Mouse (Mus musculus): ENCODE results near the gene Sec13. TPM values are rescaled to one million over a fixed set of nuclear protein-coding genes. Genes with fewer than 3 reads are reported as not detected.
"Not testable (repeated sequence)": the region's sequence is repeated elsewhere in the genome, so short reads cannot be mapped to it uniquely, and the experiment has no call there.

The Sec13 gene
- total RNA-seq (2021) = 10 to 100 TPM; 63.7 to 64.6 TPM
- long read RNA-seq, experiment 1, transcript Sec13-201 (9 exons, 1,353 nt) = major isoform, 59 of 69 reads
- long read RNA-seq, experiment 1, partial matches to known transcripts = 8 of 69 reads
- long read RNA-seq, experiment 1, other reads (novel, unspliced or antisense) = 2 of 69 reads
- long read RNA-seq, experiment 2, transcript Sec13-201 (9 exons, 1,353 nt) = major isoform, 26 of 29 reads
- long read RNA-seq, experiment 2, partial matches to known transcripts = 3 of 29 reads
- long read RNA-seq, experiment 2, other reads (novel, unspliced or antisense) = 0 of 29 reads

- peak; percentile 89 to 94 for DNase-seq
Observed at GRCm38 (mm10) chr6:113740236-113741217, at the start of gene Sec13. Gene Sec13, minus strand, starts transcription at chr6:113740743.

DNA sequence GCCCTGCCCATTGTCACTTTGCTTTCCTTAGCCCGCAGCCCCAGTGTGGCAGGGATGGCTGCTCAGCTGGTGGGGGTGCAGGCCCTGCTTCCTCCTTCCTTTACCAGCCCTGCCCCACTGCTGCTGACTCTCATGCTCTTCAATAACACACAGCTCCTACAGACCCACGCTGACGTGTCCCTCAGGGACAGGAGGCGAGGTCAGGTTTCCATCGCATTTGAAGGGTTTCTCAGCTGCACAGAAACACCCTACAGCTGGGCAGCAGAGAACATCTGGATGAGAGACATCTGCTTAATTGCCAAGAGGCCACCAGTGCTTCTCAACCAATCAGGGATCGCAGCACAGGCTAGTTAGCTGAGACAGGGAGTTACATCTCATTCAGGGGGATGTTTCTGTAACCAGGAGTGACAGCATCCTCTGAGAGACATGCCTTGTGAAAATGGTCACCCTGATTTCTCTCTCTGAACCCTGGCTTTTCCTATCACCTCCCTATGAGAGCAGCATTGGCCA lies 47.0 kb upstream of the Sec13 start:
- DNase-seq = no peak

GRCm38 (mm10) chr6:113785658-113786057 lies 45.1 kb upstream of the Sec13 start:
- no peak for DNase-seq

GRCm38 (mm10) chr6:113778229-113778753 lies 37.7 kb upstream of the Sec13 start:
- no peak for DNase-seq

DNA sequence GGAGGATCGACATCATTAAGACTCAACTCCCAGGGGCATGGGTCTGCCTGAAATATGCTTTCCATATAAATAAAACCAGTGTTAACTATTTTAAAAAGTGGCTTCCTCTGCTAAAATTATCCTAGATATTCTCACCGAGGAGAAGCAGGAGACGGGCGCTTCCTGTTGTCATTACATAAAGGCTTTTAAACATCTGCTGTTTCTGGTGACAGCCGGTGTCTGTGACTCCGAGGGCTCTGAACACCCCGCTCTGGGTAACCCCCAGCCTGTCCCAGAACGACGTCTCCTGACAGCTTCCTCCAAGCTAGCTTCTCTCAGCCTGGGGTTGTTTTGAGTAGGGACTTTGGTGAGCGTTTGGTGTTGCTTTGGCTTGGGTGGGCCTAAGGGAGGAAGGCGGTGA lies 28.3 kb upstream of the Sec13 start:
- no peak for DNase-seq

DNA sequence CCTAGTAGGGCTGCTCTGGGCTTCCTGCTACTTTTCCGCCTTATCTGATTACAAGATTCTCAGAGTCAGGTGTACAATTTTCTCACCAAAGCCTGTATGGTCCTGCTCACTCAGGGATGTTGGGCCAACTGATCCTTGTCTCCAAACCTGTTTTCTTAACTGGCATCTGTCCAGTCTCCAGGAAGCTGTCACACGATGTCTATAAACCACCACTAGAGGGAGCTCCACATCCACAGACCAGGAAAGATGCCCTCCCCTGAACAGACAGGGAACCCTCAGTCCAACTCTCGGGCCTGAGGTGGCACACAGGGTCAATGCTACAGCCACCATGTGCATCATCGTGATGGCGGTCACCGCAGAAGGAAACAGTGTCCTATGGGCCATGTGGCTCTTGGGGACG lies 21.1 kb upstream of the Sec13 start:
- DNase-seq = peak; percentile 55 to 73

GRCm38 (mm10) chr6:113749119-113749685 lies 8.7 kb upstream of the Sec13 start:
- DNase-seq = no peak

- no peak for DNase-seq
Observed at GRCm38 (mm10) chr6:113748351-113748750, 7.8 kb upstream of the Sec13 start.

DNA sequence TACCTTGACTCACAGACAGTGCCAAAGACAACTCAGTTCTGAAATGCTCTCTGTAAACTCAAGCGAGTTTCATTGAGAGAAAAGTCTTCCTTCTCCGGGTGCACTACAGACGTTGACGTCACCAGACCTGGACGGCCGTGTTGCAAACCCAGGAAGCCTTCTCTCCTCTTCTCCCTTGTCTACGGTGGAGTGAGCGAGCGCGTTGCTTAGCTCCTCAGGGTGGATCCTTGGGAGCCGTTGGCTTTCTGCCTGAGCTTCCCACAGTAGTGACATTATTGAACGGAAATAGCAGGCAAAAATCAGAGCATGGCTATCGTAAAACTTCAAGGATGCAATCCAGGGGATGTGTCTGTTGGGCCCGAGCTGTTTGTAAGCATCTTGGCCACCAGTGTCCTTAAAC lies 6.7 kb upstream of the Sec13 start:
- DNase-seq = no peak

GRCm38 (mm10) chr6:113745117-113745516 lies 4.6 kb upstream of the Sec13 start:
- DNase-seq = no peak

DNA sequence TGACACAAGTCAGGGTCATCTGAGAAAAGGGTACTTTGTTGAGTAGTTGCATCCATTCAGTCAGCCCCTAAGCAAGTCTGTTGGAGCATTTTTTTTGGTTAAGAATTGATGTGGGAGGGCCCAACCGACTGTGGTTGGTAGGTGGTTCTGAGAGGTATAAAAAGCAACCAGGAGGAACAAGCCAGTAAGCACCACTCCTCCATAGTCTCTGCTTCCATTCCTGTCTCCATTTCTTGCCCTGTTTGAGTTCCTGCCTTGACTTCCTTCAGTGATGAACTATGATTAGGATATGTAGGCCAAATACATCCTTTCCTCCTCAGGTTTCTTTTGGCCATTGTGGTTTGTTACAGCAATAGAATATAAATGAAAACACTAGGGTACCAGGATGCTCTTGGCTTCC lies 2.6 kb upstream of the Sec13 start:
- no peak for DNase-seq

- DNase-seq = no peak
Observed at GRCm38 (mm10) chr6:113742321-113742720, 1.8 kb upstream of the Sec13 start.

DNA sequence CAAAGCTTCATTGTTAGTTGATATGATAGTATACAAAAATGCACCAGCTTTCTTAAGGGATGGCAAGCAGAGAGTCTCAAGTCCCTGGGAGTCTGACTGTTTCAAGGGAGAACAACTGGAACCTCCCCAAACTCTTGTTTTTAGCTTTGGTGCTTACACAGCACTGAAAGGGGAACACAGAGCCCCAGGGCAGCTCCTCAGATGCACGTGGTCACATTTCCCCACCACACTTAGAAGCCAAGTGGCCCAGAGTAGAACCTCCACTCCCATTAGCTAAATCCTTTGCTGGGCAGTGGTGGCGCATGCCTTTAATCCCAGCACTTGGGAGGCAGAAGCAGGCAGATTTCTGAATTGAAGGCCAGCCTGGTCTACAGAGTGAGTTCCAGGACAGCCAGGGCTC lies 882 bp upstream of the Sec13 start:
- peak in 1 of 2 experiments; percentile 40 for DNase-seq

GRCm38 (mm10) chr6:113737318-113738046 lies 3.1 kb downstream of the Sec13 start:
- no peak for DNase-seq

DNA sequence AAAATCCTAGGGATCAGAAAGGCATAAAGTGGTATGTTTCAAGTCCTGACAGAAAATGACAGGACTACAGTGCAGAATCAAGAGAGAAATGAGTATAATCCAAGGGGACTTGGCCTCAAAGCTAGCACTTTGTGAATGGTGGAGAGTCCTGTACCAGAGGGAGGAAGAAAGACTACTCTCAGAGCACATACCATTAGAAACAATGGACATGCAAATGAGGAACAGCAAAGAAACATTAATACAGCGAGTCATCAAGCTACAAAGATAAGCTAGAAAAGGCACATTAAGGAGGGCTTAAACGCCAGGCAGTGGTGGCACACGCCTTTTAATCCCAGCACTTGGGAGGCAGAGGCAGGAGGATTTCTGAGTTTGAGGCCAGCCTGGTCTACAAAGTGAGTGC lies 9.2 kb downstream of the Sec13 start:
- no peak for DNase-seq

DNA sequence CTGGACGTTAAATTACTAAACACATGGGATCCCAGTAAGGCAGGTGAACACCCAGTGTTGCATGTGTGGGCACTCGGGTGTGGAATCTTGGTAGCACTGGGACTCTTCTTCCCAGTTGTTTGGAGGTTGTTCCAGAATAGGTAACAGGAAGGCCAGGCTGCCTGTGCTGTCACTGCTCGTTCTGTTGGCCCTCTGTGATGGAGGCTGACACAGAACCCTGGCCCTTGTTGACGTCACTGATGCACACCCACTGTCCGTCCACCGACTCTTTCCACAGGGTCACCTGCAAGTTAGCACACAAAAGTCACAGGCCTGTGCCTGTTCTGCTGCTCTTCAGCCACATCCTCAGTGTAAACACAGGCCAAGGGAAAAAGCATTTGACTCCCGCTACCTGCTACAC lies 12.4 kb downstream of the Sec13 start:
- DNase-seq = no peak

GRCm38 (mm10) chr6:113721061-113721460 lies 19.5 kb downstream of the Sec13 start:
- no peak for DNase-seq

- no peak for DNase-seq
Observed at GRCm38 (mm10) chr6:113719878-113720277, 20.7 kb downstream of the Sec13 start, which contains the start of gene Ghrl. Gene Ghrl, minus strand, starts transcription at chr6:113719880.

DNA sequence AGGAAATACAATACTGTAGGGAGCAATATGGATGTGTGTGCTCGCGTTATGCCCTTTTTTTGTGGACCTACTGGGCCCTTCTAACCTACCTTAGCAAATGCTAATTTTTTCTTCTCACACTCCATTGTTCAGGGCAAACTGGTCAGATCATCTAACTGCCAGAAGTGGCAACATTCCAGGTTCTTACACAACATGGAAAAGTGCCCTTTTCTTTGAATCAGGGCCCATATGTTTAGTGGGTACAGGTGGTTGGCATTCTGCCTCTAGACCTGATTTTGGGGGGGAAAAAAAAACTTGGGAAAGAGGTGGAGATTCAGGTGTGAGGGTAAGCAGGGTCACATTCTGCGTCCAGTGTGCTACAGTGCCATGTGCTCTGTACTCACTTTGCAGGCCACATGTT lies 23.0 kb downstream of the Sec13 start:
- DNase-seq = no peak

- DNase-seq = no peak
Observed at GRCm38 (mm10) chr6:113714797-113715196, 25.7 kb downstream of the Sec13 start.

GRCm38 (mm10) chr6:113714276-113714675 lies 26.3 kb downstream of the Sec13 start:
- DNase-seq = peak in 1 of 2 experiments; percentile 22

GRCm38 (mm10) chr6:113713389-113713788 lies 27.2 kb downstream of the Sec13 start:
- not testable (repeated sequence) for DNase-seq

Data from heart, adult 18-20 months (tissue).